Mouse (Mus musculus) E14TG2a.4 (cell line): Measurements from ENCODE around the gene Nxnl2.
A peak's percentile ranks its signal among the peaks of the same experiment; 100 is the strongest.

Experiments
- H3K27me3 ChIP-seq: 2 replicates; pipeline ENCODE4 v1.6.1; 2014; ENCODE audit warnings: low read length, control low read depth; ENCODE audit not compliant: insufficient read depth
- H3K36me3 ChIP-seq: 2 replicates; pipeline ENCODE4 v1.6.1; 2014; ENCODE audit warnings: low read length, control low read depth; ENCODE audit not compliant: insufficient read depth
- H3K4me1 ChIP-seq: replicated peaks from 2 replicates; pipeline ENCODE4 v1.6.1; 2014; ENCODE audit warnings: low read depth, low read length, control low read depth
- H3K4me3 ChIP-seq: replicated peaks from 2 replicates; pipeline ENCODE4 v1.5.1; 2014; ENCODE audit warnings: mild to moderate bottlenecking, low read length
- H3K9me3 ChIP-seq: 2 replicates; pipeline ENCODE4 v1.6.1; 2014; ENCODE audit warnings: low read length, control low read depth
- CTCF ChIP-seq: conservative IDR thresholded peaks from 2 replicates; pipeline ENCODE4 v1.5.1; 2014; ENCODE audit warnings: low read length
- NANOG ChIP-seq: IDR thresholded peaks from 2 replicates; pipeline ENCODE4 v1.6.1; 2014; ENCODE audit warnings: borderline replicate concordance, low read length, mixed read lengths
- POU5F1 ChIP-seq: IDR thresholded peaks from 2 replicates; pipeline ENCODE4 v1.6.1; 2014; ENCODE audit warnings: low read length, borderline replicate concordance

Gene Nxnl2

DNA sequence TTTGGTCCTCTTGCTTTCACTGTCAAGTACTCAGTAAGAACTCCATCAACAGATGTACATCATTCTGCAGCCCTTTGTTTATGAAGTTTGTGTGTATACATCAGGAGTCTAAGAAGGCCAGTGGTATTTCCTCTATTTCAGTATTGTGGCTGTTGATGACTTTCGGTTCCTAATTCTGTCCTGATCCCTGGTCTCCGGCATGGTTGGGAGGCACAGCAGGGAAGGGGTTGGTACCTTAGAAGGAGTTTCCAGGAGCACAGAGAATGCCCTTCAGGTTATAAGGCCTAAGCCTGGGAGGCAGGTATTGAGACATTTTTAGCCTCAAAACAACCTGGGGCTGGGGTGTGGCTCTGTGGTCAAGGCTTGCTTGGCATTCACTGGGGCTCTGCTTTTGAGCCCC is 9.2 kb upstream of the Nxnl2 start:
- Histone ChIP-seq H3K27me3 (no peaks in the 10 kb centered on the region), H3K36me3 (peaks cover 21% of the 10 kb centered on the region), H3K9me3 (no peaks in the 10 kb centered on the region), H3K4me1 (peaks cover 51% of the 10 kb centered on the region), H3K4me3 (no peak overlapping the region)
- TF ChIP-seq CTCF (no peak), NANOG (no peak), POU5F1 (no peak)

- no peaks in the 10 kb centered on the region for H3K9me3 ChIP-seq
- H3K4me3 ChIP-seq = no peak overlapping the region
- peaks cover 55% of the 10 kb centered on the region for H3K4me1 ChIP-seq
- H3K27me3 ChIP-seq = no peaks in the 10 kb centered on the region
- peaks cover 20% of the 10 kb centered on the region; the same call in 1 of the 2 replicates for H3K36me3 ChIP-seq
- TF ChIP-seq NANOG (no peak), CTCF (no peak), POU5F1 (no peak)
Measured at GRCm38 (mm10) chr13:51162246-51162645, 8.6 kb upstream of the Nxnl2 start.

- Histone ChIP-seq H3K4me3 (peak overlapping the region; percentile 43), H3K36me3 (no peaks in the 10 kb centered on the region), H3K27me3 (peaks cover 26% of the 10 kb centered on the region), H3K4me1 (peaks cover 54% of the 10 kb centered on the region), H3K9me3 (no peaks in the 10 kb centered on the region)
- TF ChIP-seq POU5F1 (no peak), NANOG (no peak), CTCF (no peak)
Measured at GRCm38 (mm10) chr13:51166711-51167110, 4.1 kb upstream of the Nxnl2 start.

DNA sequence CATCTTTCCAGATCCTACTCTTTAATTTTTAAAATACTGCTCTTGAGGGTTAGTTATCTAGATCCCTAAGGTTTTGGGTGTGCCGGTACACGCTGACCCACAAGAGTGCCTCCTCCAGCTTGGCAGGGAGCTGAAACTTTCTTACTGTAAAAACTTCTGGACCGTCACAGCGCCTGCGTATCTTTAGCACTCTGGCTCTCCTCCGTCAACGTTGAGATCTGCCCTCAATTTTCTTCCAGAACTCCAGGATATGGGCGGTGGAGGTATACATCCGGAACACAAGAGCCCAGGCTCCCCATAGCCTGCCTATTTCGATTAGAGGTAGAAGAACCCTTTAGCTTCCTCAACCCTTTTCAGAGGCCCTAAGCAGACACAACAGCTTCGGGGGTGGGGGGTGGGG is 607 bp upstream of the Nxnl2 start:
- peak overlapping the region; percentile 82 for H3K4me3 ChIP-seq
- peaks cover 55% of the 10 kb centered on the region for H3K27me3 ChIP-seq
- H3K9me3 ChIP-seq = no peaks in the 10 kb centered on the region
- no peak for TF ChIP-seq NANOG
- no peak for TF ChIP-seq POU5F1
- no peak for TF ChIP-seq CTCF
- no peaks in the 10 kb centered on the region for H3K36me3 ChIP-seq
- H3K4me1 ChIP-seq = peaks cover 51% of the 10 kb centered on the region

- TF ChIP-seq POU5F1 (no peak), NANOG (no peak), CTCF (no peak)
- peaks cover 33% of the 10 kb centered on the region for H3K4me1 ChIP-seq
- no peak overlapping the region for H3K4me3 ChIP-seq
- no peaks in the 10 kb centered on the region for H3K36me3 ChIP-seq
- no peaks in the 10 kb centered on the region for H3K9me3 ChIP-seq
- H3K27me3 ChIP-seq = peaks cover 55% of the 10 kb centered on the region
Measured at GRCm38 (mm10) chr13:51172601-51173000, 1.8 kb downstream of the Nxnl2 start.

- H3K9me3 ChIP-seq = no peaks in the 10 kb centered on the region
- H3K27me3 ChIP-seq = peaks cover 9% of the 10 kb centered on the region; the same call in 1 of the 2 replicates
- TF ChIP-seq POU5F1 (no peak), CTCF (no peak), NANOG (no peak)
- H3K4me1 ChIP-seq = peaks cover 14% of the 10 kb centered on the region
- H3K4me3 ChIP-seq = no peak overlapping the region
- no peaks in the 10 kb centered on the region for H3K36me3 ChIP-seq
Measured at GRCm38 (mm10) chr13:51178932-51179331, 8.1 kb downstream of the Nxnl2 start.

- no peak for TF ChIP-seq POU5F1
- TF ChIP-seq NANOG = no peak
- TF ChIP-seq CTCF = no peak
- Histone ChIP-seq H3K9me3 (no peaks in the 10 kb centered on the region), H3K36me3 (no peaks in the 10 kb centered on the region), H3K27me3 (peaks cover 5% of the 10 kb centered on the region; the same call in 1 of the 2 replicates), H3K4me3 (no peak overlapping the region), H3K4me1 (peaks cover 14% of the 10 kb centered on the region)
Measured at GRCm38 (mm10) chr13:51179362-51179761, 8.5 kb downstream of the Nxnl2 start.

DNA sequence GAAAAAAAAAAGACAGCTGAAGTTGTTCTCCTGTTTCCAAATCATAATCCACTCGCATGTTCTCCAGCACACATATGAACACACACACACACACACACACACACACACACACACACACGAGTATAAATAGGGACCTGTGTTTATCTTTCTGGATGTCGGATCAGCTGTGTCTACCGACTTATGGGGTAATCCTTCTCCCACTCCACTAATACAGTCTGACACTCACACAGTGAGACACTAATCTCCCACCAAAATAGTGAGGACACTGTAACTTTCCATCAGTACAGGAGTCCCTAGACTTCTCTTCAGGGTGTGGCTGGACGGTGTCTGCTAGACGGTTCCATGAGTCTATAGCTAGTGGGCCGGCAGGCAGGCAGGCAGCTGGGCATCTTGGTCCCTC is 11.4 kb downstream of the Nxnl2 start:
- no peak for TF ChIP-seq NANOG
- no peak for TF ChIP-seq CTCF
- TF ChIP-seq POU5F1 = no peak

DNA sequence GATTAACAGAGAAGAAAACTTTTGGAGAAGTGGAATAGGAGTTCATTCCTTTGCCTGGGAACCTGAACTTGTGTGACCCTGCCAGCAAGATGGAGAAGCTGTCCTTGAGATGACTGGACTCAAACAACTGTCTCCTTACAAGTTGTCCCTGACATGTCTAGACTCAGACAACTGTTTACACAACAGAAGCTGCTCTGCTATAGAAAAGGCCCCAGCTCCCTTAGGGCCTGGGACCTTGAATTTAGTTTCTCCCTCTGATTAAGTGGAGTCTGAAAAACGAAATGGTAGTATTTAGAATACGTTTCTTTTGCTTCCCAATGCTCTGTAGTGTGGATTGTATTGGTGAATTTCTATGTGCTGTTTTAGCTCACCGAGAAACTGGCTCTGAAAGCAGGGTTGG is 14.1 kb downstream of the Nxnl2 start:
- H3K4me1 ChIP-seq = peaks cover 14% of the 10 kb centered on the region
- no peaks in the 10 kb centered on the region for H3K36me3 ChIP-seq
- no peak for TF ChIP-seq CTCF
- TF ChIP-seq POU5F1 = no peak
- no peak for TF ChIP-seq NANOG
- H3K9me3 ChIP-seq = no peaks in the 10 kb centered on the region; the same call in 1 of the 2 replicates
- no peak overlapping the region for H3K4me3 ChIP-seq
- H3K27me3 ChIP-seq = no peaks in the 10 kb centered on the region

More for the DNA sequence above, 11.4 kb downstream of the Nxnl2 start:
- Histone ChIP-seq H3K36me3 (no peaks in the 10 kb centered on the region), H3K27me3 (no peaks in the 10 kb centered on the region), H3K9me3 (no peaks in the 10 kb centered on the region; the same call in 1 of the 2 replicates), H3K4me3 (no peak overlapping the region), H3K4me1 (peaks cover 11% of the 10 kb centered on the region)
